Mouse (Mus musculus): ENCODE data around the gene Gid8. TPM values are rescaled to one million over a fixed set of nuclear protein-coding genes. Genes with fewer than 3 reads are reported as not detected.
"Not testable (repeated sequence)": the region's sequence is repeated elsewhere in the genome, so short reads cannot be mapped to it uniquely, and the experiment has no call there.

Gid8 gene
- polyA plus RNA-seq, 1 experiment: 53.5 TPM

DNA sequence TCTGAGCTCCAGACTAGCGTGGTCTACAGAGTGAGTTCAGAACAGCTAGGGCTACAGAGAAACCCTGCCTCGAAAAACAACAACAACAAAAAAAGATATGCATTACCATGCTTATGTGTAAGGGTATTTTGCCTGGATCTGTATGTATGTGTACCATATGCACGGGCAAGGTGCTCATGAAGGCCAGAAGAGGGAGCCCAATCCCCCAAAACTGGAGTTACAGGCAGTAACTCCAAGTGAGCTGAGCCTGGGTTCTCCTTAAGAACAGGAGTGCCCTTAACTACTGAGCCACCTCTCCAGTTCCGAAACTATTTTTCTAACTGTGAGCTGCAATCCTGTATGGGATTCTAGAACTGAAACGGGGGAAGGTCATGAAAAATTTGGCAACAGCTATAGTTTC, 3.9 kb upstream of the Gid8 start:
- no peak overlapping the region for H3K27ac ChIP-seq (ENCODE audit: insufficient read depth, low read depth, low read length)
- H3K4me1 ChIP-seq (ENCODE audit: control insufficient read depth, insufficient read depth, low read length): peaks cover 36% of the 10 kb centered on the region
- H3K4me3 ChIP-seq (ENCODE audit: insufficient read depth, low read length): no peak overlapping the region
- no peak for TF ChIP-seq CTCF (IDR thresholded peaks at IDR 0.05; ENCODE audit: low read depth, low read length)

DNA sequence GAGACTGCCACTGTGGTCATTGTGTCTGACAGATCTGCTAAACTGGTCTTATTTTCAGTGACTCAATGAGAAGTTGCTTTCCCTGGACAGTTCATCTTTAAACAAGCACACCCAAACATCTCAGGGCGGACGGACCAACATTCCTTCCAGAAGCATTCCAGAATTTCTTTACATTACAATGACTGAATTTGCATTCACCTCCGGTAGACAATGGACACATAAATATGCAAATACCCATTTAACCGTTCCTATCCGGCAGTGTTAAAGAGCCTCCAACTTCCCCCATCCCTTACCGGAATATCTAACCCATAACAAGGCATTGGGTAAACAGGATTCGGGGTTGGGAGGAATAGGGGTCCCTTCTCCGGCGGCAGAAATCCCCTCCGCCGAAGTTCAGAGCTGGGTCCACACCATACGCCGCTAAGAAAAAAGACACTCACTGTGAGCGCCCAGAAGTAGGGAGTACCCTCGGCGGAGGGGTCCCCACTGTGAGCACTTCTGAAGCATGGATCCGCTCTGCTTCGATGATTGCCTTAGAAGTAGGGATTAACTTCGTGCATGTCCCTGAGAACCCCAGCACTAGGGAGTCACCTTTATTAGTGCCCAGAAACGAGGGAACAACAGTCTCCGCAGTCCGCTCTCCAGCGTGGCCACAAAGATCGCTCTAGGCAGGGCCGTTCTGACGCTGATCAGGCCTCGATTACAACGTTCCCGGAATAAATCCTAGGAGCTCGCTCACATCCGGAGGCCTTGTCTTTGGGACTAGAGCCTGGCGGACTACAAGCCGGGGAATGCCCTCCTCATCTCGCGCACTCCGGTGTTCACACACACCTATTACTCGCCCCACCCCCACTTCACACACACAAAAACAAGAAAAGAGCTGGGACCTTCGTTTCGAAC, 644 bp upstream of the Gid8 start:
- TF ChIP-seq CTCF (IDR thresholded peaks at IDR 0.05; ENCODE audit: low read depth, low read length) (no peak), POLR2A (IDR thresholded peaks at IDR 0.05; ENCODE audit: borderline replicate concordance, low read depth, low read length) (no peak)
- H3K4me3 ChIP-seq (ENCODE audit: insufficient read depth, low read length): peak overlapping the region; percentile 95
- peak overlapping the region; percentile 63 for H3K27ac ChIP-seq (ENCODE audit: insufficient read depth, low read depth, low read length)
- peaks cover 28% of the 10 kb centered on the region for H3K4me1 ChIP-seq (ENCODE audit: control insufficient read depth, insufficient read depth, low read length)

DNA sequence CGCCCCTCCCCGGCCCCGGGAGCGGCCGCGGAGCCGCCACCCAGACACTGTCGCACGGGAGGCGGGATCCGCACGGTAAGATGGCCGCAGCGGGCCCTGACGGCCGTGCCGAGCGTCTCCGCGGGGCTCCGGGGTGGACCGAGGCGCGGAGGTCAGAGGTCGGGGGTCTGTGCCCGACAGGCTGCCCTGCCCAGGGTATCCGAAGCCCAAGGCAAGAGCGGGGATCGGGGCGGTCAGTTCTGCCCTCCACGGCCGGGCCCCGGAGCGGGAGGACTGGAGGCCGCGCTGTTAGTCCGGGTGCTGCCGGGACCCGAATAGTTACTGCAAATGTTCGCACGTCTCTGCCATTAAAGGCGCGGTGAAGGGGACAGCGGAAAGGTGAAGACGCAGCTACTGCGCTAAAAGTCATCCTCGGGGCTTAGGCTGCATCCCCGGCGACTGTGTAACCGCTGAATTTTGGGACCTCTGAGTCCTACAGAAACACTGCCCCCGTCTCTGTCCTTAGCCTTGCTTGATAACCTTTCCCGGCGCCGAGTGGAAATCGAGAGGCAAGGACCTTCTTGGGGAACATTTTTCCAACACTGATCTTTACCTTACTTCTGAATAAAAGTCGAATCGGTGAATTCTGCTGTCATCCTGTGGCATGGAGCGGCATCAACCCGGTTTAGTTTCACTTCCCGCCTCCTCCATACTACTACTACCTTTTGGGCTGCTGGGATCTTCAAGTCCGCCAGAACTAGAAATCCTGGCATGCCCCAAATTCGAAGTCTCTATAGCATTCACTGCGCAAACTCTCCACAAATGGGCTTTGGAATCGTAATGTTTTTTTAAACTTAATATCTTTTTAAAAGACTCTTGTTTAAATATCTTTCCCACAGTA, 599 bp downstream of the Gid8 start:
- H3K4me1 ChIP-seq (ENCODE audit: control insufficient read depth, insufficient read depth, low read length): peaks cover 17% of the 10 kb centered on the region
- H3K27ac ChIP-seq (ENCODE audit: insufficient read depth, low read depth, low read length): peak overlapping the region; percentile 73
- no peak for TF ChIP-seq CTCF (IDR thresholded peaks at IDR 0.05; ENCODE audit: low read depth, low read length)
- TF ChIP-seq POLR2A (IDR thresholded peaks at IDR 0.05; ENCODE audit: borderline replicate concordance, low read depth, low read length): no peak

DNA sequence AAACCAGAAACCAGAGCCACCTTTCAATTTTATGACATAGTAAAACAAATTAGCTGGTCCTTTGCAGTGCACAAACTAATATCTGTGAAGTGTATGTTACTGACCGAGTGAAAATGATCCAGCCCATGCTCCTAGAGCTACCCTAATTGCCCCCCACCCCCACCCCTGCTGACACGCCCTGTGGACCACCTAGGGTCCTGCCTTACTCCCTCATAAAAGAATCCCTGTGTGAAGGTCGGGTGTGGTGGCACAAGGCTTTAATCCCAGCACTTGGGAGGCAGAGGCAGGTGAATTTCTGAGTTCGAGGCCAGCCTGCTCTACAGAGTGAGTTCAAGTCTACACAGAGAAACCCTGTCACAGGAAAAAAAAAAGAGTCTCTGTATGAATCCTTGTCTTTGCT, 1.6 kb downstream of the Gid8 start:
- Histone ChIP-seq H3K27ac (ENCODE audit: insufficient read depth, low read depth, low read length) (no peak overlapping the region), H3K4me1 (ENCODE audit: control insufficient read depth, insufficient read depth, low read length) (peaks cover 12% of the 10 kb centered on the region), H3K4me3 (ENCODE audit: insufficient read depth, low read length) (peak overlapping the region; percentile 76)
- no peak for TF ChIP-seq CTCF (IDR thresholded peaks at IDR 0.05; ENCODE audit: low read depth, low read length)
- no peak for TF ChIP-seq POLR2A (IDR thresholded peaks at IDR 0.05; ENCODE audit: borderline replicate concordance, low read depth, low read length)

More for the DNA sequence above, 599 bp downstream of the Gid8 start:
- H3K4me3 ChIP-seq (ENCODE audit: insufficient read depth, low read length): peak overlapping the region; percentile 76

DNA sequence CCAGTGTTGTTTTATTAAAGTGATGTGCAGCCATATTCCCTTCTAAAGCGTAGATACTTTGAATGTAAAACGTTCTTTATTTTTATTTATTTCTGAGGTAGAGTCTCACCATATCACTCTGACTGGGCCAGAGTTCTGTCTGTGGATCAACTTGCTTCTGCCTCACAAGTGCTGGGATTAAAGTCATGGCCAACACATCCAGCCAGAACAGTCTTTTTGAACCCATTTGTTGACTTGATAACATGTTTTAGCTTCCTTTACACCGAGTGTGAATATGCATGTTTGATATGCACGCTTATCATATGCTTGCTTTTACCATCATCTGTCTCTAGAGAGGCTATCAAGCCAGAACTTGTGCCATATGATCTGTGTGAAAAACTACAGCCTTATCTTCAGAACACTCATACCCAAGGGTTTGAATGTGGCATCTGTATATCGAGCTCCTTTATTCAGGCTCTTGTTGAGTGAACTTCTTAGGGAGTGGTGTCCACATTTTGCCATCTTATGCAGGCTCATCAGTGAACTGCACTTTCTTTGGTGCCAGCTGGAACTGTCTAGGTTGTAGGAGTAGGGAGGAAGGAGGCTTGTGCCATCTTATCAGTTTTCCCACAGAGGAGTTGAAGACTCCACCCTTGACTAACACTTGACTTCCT, 2.2 kb downstream of the Gid8 start:
- TF ChIP-seq CTCF (IDR thresholded peaks at IDR 0.05; ENCODE audit: low read depth, low read length) (no peak), POLR2A (IDR thresholded peaks at IDR 0.05; ENCODE audit: borderline replicate concordance, low read depth, low read length) (no peak)
- H3K4me1 ChIP-seq (ENCODE audit: control insufficient read depth, insufficient read depth, low read length): peaks cover 12% of the 10 kb centered on the region
- H3K27ac ChIP-seq (ENCODE audit: insufficient read depth, low read depth, low read length): no peak overlapping the region
- no peak overlapping the region for H3K4me3 ChIP-seq (ENCODE audit: insufficient read depth, low read length)

DNA sequence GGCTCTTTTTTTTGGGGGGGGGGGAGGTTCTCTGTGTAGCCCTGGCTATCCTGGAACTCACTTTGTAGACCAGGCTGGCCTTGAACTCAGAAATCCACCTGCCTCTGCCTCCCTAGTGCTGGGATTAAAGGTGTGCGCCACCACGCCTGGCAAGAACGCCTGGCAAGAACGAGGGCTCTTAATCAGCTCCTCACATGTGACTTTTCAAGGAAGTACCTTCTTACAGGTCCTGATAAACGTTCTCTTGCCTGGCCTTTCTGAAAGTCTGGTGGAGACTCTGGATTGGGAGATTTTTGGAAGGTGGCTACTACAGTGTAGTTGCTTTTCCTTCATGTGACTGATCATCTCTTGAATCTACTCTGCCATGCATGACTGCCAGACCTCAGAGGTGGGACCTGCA, 12.8 kb downstream of the Gid8 start:
- H3K27ac ChIP-seq (ENCODE audit: insufficient read depth, low read depth, low read length); H3K4me3 ChIP-seq (ENCODE audit: insufficient read depth, low read length): not testable (repeated sequence)
- H3K4me1 ChIP-seq (ENCODE audit: control insufficient read depth, insufficient read depth, low read length): peaks cover 13% of the 10 kb centered on the region

DNA sequence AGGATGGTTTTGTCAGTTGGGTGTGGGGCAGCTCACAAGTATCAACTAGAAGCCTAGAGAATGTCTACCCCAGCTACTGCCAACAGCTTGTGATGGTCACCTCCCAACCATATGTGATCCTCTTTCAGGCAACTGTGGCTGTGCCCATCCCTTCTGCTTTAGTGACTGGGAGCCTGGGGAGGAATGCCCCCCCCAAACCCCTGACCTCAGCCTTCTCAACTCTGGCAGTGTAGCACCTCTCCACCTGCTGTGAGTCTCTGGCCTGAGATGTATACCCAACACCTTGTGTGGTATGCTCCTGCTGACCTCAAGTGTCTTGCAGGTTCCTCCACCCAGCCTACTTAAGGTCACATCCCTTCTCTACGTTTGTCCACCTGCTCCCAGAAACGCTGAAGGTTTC, 13.9 kb downstream of the Gid8 start:
- peaks cover 24% of the 10 kb centered on the region for H3K4me1 ChIP-seq (ENCODE audit: control insufficient read depth, insufficient read depth, low read length)
- no peak overlapping the region for H3K27ac ChIP-seq (ENCODE audit: insufficient read depth, low read depth, low read length)
- no peak overlapping the region for H3K4me3 ChIP-seq (ENCODE audit: insufficient read depth, low read length)
- no peak for TF ChIP-seq CTCF (IDR thresholded peaks at IDR 0.05; ENCODE audit: low read depth, low read length)
- no peak for TF ChIP-seq POLR2A (IDR thresholded peaks at IDR 0.05; ENCODE audit: borderline replicate concordance, low read depth, low read length)

- TF ChIP-seq POLR2A (IDR thresholded peaks at IDR 0.05; ENCODE audit: borderline replicate concordance, low read depth, low read length) (no peak), CTCF (IDR thresholded peaks at IDR 0.05; ENCODE audit: low read depth, low read length) (no peak)
- H3K4me1 ChIP-seq (ENCODE audit: control insufficient read depth, insufficient read depth, low read length): peaks cover 27% of the 10 kb centered on the region
- H3K4me3 ChIP-seq (ENCODE audit: insufficient read depth, low read length): peak within 1 kb of the TSS; percentile 68
- H3K27ac ChIP-seq (ENCODE audit: insufficient read depth, low read depth, low read length): peak within 1 kb of the TSS; percentile 57
Measured at GRCm38 (mm10) chr2:180724585-180725413, 14.9 kb downstream of the Gid8 start, which contains the start of gene Slc17a9. TSS of gene Slc17a9 (plus strand) at chr2:180725263.

- Histone ChIP-seq H3K4me3 (ENCODE audit: insufficient read depth, low read length) (peak overlapping the region; percentile 68), H3K27ac (ENCODE audit: insufficient read depth, low read depth, low read length) (peak overlapping the region; percentile 28), H3K4me1 (ENCODE audit: control insufficient read depth, insufficient read depth, low read length) (peaks cover 27% of the 10 kb centered on the region)
- TF ChIP-seq POLR2A (IDR thresholded peaks at IDR 0.05; ENCODE audit: borderline replicate concordance, low read depth, low read length) (no peak), CTCF (IDR thresholded peaks at IDR 0.05; ENCODE audit: low read depth, low read length) (no peak)
Measured at GRCm38 (mm10) chr2:180725414-180725778, 15.5 kb downstream of the Gid8 start.
